Mouse (Mus musculus) embryonic fibroblast, embryonic 13.5 days (primary cell): Measurements from ENCODE around the gene Mok.

Source experiments
- CTCF ChIP-seq: IDR thresholded peaks from 2 replicates; pipeline ENCODE4 v1.5.1; 2011; ENCODE audit warnings: mild to moderate bottlenecking, control low read depth, low read length, moderate library complexity, borderline replicate concordance; ENCODE audit not compliant: insufficient read depth
- POLR2A ChIP-seq: IDR thresholded peaks from 2 replicates; pipeline ENCODE4 v1.6.1; 2011; ENCODE audit warnings: low read depth, mild to moderate bottlenecking, control low read depth, low read length, moderate library complexity

DNA sequence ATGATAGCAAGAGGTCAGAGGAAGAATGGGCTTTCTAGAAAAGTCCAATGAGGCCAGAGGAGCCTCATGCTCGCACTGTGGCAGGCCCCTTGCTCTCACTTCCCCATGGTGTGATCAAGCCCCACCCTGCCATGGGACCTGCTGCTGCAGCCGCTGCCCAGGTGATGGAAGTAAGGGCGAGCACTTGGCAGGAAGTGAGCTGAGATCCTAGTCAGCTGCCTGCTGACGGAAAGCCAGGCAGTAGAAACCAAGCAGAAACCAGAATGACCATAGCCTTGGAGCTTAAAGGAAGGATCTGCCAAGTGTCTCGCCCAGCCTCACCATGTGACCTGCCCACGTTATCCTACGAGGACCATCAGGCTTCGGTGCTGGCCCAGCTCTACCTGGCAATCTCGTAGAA, 27.6 kb downstream of the Mok start:
- TF ChIP-seq POLR2A (no peak), CTCF (no peak)
